Mouse (Mus musculus): ENCODE data around the gene Plekhb2.

The Plekhb2 gene

GRCm38 (mm10) chr1:34834904-34835303, 14.9 kb upstream of the Plekhb2 start:
- DNase-seq, result no peak

- DNase-seq, result no peak
These were observed 11.7 kb upstream of the Plekhb2 start for GRCm38 (mm10) chr1:34837951-34838689.

- DNase-seq, result no peak
These were observed 10.5 kb upstream of the Plekhb2 start for GRCm38 (mm10) chr1:34839241-34839640.

- DNase-seq, result no peak
These were observed 7.9 kb upstream of the Plekhb2 start for GRCm38 (mm10) chr1:34841709-34842388.

- DNase-seq, result peak; percentile 69 to 82
These were observed 7.4 kb upstream of the Plekhb2 start for GRCm38 (mm10) chr1:34842389-34842861.

- peak; percentile 90 to 95 for DNase-seq
These were observed 6.7 kb upstream of the Plekhb2 start, which contains the start of gene Fam168b for GRCm38 (mm10) chr1:34842887-34843618. TSS of gene Fam168b (minus strand) at chr1:34843065.

GRCm38 (mm10) chr1:34847070-34847469, 2.7 kb upstream of the Plekhb2 start:
- DNase-seq, result no peak

GRCm38 (mm10) chr1:34850343-34851136, 764 bp downstream of the Plekhb2 start:
- DNase-seq, result no peak

- peak; percentile 34 to 63 for DNase-seq
These were observed 1.8 kb downstream of the Plekhb2 start for GRCm38 (mm10) chr1:34851562-34851961.

- DNase-seq, result no peak
These were observed 2.5 kb downstream of the Plekhb2 start for GRCm38 (mm10) chr1:34852116-34852878.

- no peak for DNase-seq
These were observed 4.0 kb downstream of the Plekhb2 start for GRCm38 (mm10) chr1:34853786-34854185.

GRCm38 (mm10) chr1:34855056-34855739, 5.4 kb downstream of the Plekhb2 start:
- DNase-seq, result no peak

- no peak for DNase-seq
These were observed 8.9 kb downstream of the Plekhb2 start for GRCm38 (mm10) chr1:34858671-34859070.

- no peak for DNase-seq
These were observed 10.0 kb downstream of the Plekhb2 start for GRCm38 (mm10) chr1:34859761-34860160.

- no peak for DNase-seq
These were observed 10.4 kb downstream of the Plekhb2 start for GRCm38 (mm10) chr1:34860205-34860604.

GRCm38 (mm10) chr1:34862877-34863276, 13.1 kb downstream of the Plekhb2 start:
- no peak for DNase-seq

- no peak for DNase-seq
These were observed 13.5 kb downstream of the Plekhb2 start for GRCm38 (mm10) chr1:34863323-34863722.

- no peak for DNase-seq
These were observed 14.5 kb downstream of the Plekhb2 start for GRCm38 (mm10) chr1:34864243-34864642.

- DNase-seq, result no peak
These were observed 16.1 kb downstream of the Plekhb2 start for GRCm38 (mm10) chr1:34865866-34866265.

GRCm38 (mm10) chr1:34866815-34867573, 17.2 kb downstream of the Plekhb2 start:
- DNase-seq, result peak; percentile 94
